Mouse (Mus musculus) kidney, adult 11 months (tissue): ENCODE results near the gene Pja2.
"Not testable (repeated sequence)": the region's sequence is repeated elsewhere in the genome, so short reads cannot be mapped to it uniquely, and the experiment has no call there.

Experiments used
- DNase-seq: peaks from one replicate; pipeline ENCODE4 v3.0.0; 2022

Gene Pja2

DNA sequence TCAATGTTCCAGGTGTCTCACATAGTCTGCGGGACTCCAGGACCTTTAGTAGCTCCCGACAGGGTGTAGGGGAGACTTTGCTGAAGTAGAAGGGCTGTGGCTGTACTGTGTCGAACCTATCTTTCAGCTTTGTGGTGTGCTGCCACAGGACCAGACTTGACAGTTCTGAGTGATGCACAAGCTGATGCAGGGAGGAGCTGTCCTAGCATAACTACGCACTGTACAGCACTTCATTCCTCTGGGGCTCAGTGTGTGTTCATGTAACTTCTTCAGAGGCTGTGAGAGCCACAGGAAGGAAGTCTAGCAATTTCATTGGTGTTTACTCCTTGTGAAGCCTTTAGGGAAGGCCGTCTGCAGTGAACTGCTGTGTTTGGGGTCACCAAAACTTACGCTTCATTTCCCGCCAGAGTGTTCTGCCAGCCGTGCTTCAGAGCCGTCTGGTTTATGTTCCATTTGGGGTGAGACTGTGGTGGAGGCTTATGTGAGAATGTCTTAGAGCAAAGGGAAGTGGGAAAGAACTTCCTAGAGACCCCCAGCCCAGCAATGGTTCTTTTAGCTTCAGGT, 54.0 kb downstream of the Pja2 start:
- no peak for DNase-seq

DNA sequence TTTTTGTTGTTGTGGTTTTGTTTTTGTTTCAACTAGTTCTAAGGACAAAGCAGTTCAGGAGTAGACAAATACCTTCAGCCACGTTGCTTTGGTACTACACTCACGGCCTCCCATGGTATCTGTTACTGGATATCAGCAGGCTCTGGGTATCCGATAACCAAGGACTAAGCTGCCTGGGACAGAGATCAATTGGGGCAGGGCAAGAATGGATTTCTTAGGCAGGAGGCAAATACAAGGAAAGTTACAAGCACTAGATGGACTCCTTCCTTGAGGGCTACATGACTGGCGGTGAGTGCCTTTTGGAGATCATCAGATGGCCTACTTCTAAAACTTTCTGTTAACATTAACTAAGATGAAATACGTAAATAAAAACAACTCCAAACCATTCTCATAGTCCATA, 55.0 kb downstream of the Pja2 start:
- DNase-seq, result no peak

DNA sequence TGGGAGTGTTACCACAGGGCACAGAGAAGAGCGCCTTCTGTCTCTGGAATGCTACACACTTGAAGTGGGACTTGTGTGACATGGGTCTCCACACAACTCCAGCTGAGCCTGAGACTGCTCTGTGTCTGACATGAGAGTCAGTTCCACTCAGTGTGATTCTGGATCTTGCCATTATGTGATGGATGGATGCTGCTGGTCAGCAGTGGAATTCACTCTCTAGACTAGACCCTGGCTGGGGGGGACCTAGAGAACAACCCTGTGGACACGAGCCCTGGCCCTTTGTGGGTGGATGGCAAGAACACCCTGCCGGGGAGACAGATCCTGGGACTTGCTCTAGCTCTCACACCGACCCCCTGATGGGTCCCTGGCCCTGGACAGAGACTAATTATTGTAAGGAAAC, 56.5 kb downstream of the Pja2 start:
- no peak for DNase-seq

DNA sequence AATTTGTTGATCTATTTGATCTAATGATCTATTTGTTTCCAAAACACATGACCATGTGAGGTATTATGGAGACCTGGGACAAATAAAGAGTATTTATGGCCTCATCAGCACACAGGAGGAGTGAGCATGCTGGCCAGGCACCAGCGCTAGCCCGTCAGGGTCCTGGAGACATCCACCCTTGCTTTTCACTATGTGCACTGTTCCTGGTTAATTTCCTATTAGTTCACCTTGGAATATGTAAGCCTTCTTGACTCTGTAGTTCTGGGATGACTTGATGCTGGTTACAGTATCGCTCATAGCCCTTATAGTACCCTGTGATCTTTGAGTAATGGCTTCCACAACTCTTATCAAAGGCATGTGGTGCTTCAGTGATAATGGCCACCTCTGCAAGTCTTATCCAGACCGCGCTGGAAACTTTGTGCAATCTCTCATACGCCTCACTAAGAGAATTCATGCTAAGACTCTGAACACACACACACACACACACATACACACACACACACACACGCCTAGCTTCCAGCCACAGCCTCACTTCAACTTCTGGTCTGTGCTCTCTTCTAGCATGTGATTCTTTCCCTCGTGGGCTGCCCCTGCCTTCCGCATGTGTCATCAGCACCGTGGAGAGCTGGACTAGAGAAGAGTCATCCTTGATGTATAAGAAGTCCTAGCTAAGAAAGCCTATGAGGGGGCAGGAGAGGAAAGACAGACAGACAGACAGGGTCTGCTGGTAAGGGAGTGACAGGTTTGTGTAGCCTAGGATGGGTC, 57.2 kb downstream of the Pja2 start:
- DNase-seq, result no peak

DNA sequence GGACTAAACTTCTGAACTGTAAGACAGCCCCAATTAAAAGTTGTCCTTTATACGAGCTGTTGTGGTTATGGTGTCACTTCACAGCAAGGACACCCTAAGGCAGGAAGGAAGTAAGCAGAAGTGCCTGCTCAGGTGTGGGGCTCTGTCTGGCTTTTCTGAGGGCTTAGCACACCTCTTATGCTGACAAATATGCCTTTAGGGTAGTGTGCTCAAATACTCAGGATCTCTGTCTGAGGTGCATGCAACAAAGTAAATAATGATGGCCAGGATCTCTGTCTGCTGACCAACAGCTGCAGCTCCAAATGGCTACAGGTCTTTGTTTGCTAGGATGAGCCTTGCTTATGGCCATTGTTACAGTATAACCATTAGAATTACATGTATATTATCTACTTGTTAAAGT, 71.1 kb downstream of the Pja2 start:
- DNase-seq, result no peak

DNA sequence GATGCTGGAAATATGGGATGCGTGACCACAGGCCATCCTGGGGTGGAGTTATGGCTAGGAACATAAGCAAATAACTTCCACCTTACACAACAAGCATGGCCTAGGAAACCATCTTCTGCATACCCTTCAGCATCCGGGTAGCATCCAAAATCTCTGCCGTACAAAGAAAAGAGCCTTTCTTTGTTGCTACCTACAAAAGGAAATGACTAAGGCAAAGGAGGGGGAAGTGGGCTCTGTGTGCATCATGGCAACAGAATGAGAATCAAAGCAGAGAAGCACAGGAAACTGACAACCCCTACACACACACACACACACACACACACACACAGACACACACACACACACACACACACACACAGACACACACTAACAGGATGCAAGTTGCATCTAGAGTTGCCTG, 83.5 kb downstream of the Pja2 start:
- no peak for DNase-seq

DNA sequence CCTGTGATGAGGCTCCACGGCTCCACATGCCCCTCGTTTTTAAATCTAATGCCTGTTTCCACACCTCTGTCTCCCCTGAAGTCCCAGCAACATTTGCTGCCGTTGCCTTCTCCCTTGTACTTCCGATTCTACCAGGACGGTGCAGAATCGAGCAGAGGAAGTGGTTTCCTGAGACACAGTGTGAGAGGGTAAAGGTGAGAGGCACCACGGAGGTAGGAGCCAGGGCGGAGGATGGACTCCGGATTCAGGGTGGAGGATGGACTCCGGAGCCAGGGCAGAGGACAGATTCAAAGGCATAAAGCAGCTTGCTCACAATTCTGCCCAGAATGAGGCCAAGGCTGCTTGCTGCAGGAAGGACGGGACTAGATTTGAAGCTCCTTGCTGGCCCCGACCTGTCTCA, 88.8 kb downstream of the Pja2 start:
- peak; percentile 62 for DNase-seq

DNA sequence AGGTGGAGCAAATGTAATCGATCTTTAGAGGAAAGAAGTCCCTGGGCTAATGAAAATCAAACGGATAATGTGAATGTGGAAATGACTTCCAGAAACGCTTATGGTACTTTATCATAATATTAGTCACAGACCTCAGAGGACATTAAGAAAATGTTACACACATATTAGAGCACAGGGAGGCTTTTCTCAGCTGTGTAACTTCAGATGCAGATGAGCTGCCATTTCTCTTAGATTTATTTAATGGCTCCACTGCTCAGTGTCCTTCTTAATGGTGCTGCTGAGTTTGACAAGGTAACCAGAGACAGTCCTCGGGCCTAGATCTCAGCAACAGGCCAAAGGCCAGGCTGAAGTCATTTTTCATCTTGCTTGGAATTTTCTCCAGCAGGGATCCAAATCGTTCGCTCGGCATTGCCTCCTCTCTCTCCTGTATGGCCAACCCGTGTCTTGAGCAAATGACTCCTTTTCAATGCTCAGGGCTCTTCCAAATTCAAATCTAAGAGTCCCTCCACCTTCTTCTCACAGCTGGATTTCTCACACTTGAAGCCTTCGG, 89.3 kb downstream of the Pja2 start:
- DNase-seq, result no peak

DNA sequence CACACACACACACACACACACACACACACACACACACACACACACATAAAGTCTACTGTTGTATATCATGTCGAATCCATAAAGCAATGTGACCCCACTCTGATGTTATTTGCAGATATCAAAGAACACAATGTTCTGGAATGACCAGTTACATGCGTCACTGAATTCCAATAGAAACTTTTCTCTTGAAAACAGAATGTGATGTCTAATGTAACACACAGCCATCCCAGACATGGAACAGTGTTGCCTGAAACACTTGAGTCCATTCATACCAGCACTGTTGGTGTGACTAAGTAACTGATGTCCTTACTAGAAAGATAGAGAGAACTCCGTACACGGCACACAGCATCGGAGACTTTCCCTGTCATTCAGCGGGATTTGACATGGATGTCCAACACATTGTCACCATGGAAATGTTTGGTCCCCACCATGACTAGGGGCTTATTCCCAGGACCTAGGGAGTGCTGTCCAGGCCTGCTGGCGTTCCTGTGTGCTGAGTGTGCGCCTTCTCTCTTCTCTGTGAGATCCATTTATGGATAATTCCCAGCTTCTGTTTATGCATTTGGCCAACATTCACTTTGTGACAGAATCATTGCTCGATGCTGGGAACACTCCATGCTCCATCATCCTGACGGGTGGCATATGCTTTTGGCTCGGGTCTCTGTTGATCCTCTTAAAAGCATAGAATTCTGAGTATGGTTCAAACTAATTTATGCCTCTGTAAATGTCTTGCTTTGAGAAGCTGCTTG, 90.0 kb downstream of the Pja2 start:
- no peak for DNase-seq

DNA sequence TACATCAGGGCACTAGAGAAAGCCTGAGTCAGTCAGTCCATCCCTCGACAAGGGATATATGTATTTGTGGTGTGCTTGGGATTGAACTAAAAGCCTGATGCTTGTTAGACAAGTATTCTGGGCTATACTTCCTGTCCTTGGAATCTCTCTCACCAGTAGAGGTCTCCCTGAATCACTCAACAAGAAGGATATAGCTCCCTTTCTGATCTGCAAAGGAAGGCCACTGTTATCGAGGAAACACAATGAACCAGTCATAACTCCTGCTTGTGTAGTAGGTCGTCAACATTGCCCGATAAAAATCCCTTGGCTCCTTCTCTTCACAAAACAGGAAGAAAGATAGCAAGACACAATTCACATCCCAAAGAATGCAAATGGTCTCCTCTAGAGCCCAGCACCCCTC, 99.6 kb downstream of the Pja2 start:
- DNase-seq, result no peak

DNA sequence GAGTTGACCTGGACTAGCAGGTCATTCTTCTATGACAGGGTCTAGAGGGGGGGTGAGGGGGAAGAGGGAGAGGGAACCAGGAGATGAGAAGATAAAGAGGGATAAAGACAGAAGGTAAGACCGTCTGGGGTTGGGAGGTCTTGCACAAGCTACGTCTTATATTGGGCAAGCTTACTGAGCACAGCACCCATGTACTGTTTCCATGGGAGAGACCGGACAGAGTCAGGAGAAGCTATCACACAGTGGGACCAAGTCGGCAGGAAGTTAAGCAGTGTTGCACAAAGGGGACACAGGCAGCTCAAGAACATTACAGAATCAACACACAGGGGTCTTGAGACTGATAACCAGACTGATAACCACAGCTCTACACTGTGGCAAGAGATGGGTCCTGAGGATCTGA, 100.1 kb downstream of the Pja2 start:
- not testable (repeated sequence) for DNase-seq

DNA sequence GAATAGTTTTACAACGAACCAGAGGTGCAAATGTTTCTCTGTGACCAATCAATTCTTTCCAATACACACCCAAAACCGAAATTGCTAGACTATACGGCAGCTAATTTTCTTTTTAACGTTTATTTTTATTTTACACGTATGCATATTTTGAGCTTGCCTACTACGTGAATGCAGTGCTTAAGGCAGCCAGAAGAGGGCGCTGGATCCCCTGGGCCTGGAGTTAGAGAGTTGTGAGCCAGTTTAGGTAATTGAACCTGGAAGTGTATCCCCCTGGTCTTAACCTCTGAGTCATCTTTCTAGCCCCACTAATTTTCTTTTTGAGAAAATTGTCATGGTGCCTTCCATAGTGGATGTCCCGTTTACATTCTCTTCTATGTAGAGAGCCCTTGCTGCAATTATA, 100.5 kb downstream of the Pja2 start:
- no peak for DNase-seq
